Mouse (Mus musculus) lung, embryonic 14.5 days (tissue): ENCODE data around the gene Bckdha. TPM values are rescaled to one million over a fixed set of nuclear protein-coding genes. Genes with fewer than 3 reads are reported as not detected.

ENCODE experiments used
- ATAC-seq: fragments of 200-750 bp; cut with Nextera tagmentation; 2 replicates; pipeline ENCODE4 v1.8.0; 2017; ENCODE audit warnings: mild to moderate bottlenecking, moderate TSS enrichment, moderate library complexity; ENCODE audit not compliant: insufficient read depth
- DNase-seq: peaks from one replicate; pipeline ENCODE4 v3.0.0-alpha.2; 2015
- H3K27ac ChIP-seq: fragments of 300-500 bp; sonication (generic); 2 replicates; pipeline ENCODE4 v1.5.1; 2014; ENCODE audit warnings: low read depth, mild to moderate bottlenecking, moderate library complexity
- H3K27me3 ChIP-seq: fragments of 300-500 bp; sonication (generic); 2 replicates; pipeline ENCODE4 v1.6.1; 2014; ENCODE audit warnings: low read length, control low read depth; ENCODE audit not compliant: insufficient read depth
- H3K36me3 ChIP-seq: fragments of 300-500 bp; sonication (generic); 2 replicates; pipeline ENCODE4 v1.6.1; 2014; ENCODE audit warnings: control low read depth; ENCODE audit not compliant: insufficient read depth
- H3K4me1 ChIP-seq: fragments of 300-500 bp; sonication (generic); 2 replicates; pipeline ENCODE4 v1.6.1; 2014; ENCODE audit warnings: antibody characterized with exemption, control low read depth; ENCODE audit not compliant: insufficient read depth
- H3K4me2 ChIP-seq: fragments of 300-500 bp; sonication (generic); 2 replicates; pipeline ENCODE4 v1.6.1; 2014; ENCODE audit warnings: mild to moderate bottlenecking
- H3K4me3 ChIP-seq: fragments of 300-500 bp; sonication (generic); 2 replicates; pipeline ENCODE4 v1.5.1; 2014; ENCODE audit warnings: low read depth, low read length
- H3K9ac ChIP-seq: fragments of 300-500 bp; sonication (generic); 2 replicates; pipeline ENCODE4 v1.6.1; 2014
- H3K9me3 ChIP-seq: fragments of 300-500 bp; sonication (generic); 2 replicates; pipeline ENCODE4 v1.6.1; 2016; ENCODE audit warnings: low read depth, low read length, control low read depth
- CTCF ChIP-seq: IDR thresholded peaks from 2 replicates; pipeline ENCODE4 v1.5.1; 2016; ENCODE audit warnings: antibody characterized with exemption, low read depth
- WGBS: fragments of 180-500 bp; shearing (Covaris S2); extraction: QIAGEN DNeasy Blood & Tissue Kit; methylation state at CpG from one replicate; pipeline ENCODE4 v1.1.7; 2014; 5-methylcytosine and 5-hydroxymethylcytosine counted together
- polyA plus RNA-seq: library from polyadenylated mRNA; unstranded; fragments of >200 nt; fragmentation: Nextera tagmentation; extraction: Ambion mirVana; gene quantifications from 2 replicates; pipeline ENCODE4 v1.2.1, GENCODE M21; 2014

Bckdha gene
- polyA plus RNA-seq, 1 experiment from 2014 or later = 42.1 TPM

GRCm38 (mm10) chr7:25688810-25689586, 30.2 kb upstream of the Bckdha start:
- Histone ChIP-seq H3K9ac (peak overlapping the region; percentile 74), H3K4me2 (peak overlapping the region; percentile 95)
- ATAC-seq = peak; percentile 47

GRCm38 (mm10) chr7:25687811-25688401, 29.1 kb upstream of the Bckdha start:
- H3K9me3 ChIP-seq = no peaks in the 10 kb centered on the region
- H3K36me3 ChIP-seq = 0 out of 2 replicates have a peak, but pooled peaks cover 4% of the 10 kb centered on the region
- H3K4me3 ChIP-seq = peak overlapping the region; percentile 63
- H3K4me1 ChIP-seq = peaks cover 8% of the 10 kb centered on the region; the same call in 1 of the 2 replicates
- 1% methylated on average over 47 of the region's 47 CpGs for WGBS
- peaks cover 16% of the 10 kb centered on the region for H3K27me3 ChIP-seq
- H3K27ac ChIP-seq = peak overlapping the region; percentile 36; the same call in 1 of the 2 replicates
- 0 out of 2 replicates have a peak, but pooled peaks have one; percentile 0 for ATAC-seq
- H3K9ac ChIP-seq = peak overlapping the region; percentile 74
- peak; percentile 30; the same call in 1 of the 2 replicates for TF ChIP-seq CTCF
- H3K4me2 ChIP-seq = peak overlapping the region; percentile 95
- DNase-seq = peak; percentile 41

More at GRCm38 (mm10) chr7:25688810-25689586, 30.2 kb upstream of the Bckdha start:
- H3K4me1 ChIP-seq = peaks cover 8% of the 10 kb centered on the region; the same call in 1 of the 2 replicates
- H3K27ac ChIP-seq = peak overlapping the region; percentile 63
- no peaks in the 10 kb centered on the region for H3K9me3 ChIP-seq
- peak; percentile 82 for DNase-seq
- peaks cover 16% of the 10 kb centered on the region for H3K27me3 ChIP-seq
- WGBS = under 1% methylated on average over 52 of the region's 52 CpGs
- 0 out of 2 replicates have a peak, but pooled peaks cover 8% of the 10 kb centered on the region for H3K36me3 ChIP-seq
- TF ChIP-seq CTCF = peak; percentile 25; the same call in 1 of the 2 replicates
- H3K4me3 ChIP-seq = peak overlapping the region; percentile 63

DNA sequence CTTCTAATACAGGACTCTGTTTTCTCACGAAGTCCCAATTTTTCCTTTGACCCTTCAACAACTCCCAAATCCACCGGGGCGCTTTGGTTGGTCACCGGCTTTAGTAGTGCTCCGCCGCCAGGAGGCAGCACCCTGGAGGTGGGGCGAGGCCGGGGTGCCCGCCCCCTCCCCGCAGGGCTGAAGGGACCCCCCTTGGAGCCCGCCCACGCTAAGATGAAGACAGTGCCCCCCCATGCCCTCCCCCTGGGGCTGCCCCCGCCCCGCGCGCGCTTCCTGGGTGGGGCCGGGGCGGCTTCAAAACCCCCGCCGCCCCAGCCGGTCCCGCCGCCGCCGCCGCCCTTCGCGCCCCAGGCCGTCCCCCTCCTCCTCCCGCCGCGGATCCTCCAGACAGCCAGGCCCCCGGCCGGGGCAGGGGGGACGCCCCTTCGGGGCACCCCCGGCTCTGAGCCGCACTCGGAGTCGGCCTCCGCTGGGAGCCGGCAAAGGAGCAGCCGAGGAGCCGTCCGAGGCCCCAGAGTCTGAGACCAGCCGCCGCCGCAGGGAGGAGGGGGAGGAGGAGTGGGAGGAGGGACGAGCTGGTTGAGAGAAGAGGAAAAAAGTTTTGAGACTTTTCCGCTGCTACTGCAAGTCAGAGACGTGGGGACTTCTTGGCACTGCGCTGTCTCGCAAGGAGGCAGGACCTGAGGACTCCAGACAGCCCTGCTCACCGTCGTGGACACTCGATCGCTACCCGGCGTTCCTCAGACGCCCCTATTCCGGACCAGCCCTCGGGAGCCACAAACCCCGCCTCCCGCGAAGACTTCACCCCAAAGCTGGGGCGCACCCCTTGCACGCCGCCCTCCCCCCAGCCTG, 28.1 kb upstream of the Bckdha start, which contains the start of gene Tgfb1:
Gene Tgfb1 (plus strand): TSS at position 323 of the 852 bp plus-strand sequence.
- peak within 1 kb of the TSS; percentile 63 for H3K4me3 ChIP-seq
- H3K9ac ChIP-seq = peak within 1 kb of the TSS; percentile 74
- peaks cover 16% of the 10 kb centered on the region for H3K27me3 ChIP-seq
- ATAC-seq = peak; percentile 55
- H3K27ac ChIP-seq = peak within 1 kb of the TSS; percentile 79
- peak; percentile 71 for TF ChIP-seq CTCF
- peaks cover 8% of the 10 kb centered on the region; the same call in 1 of the 2 replicates for H3K4me1 ChIP-seq
- no peaks in the 10 kb centered on the region for H3K9me3 ChIP-seq
- peak; percentile 82 for DNase-seq
- peak within 1 kb of the TSS; percentile 95 for H3K4me2 ChIP-seq
- WGBS = under 1% methylated on average over 54 of the region's 69 CpGs
- 0 out of 2 replicates have a peak, but pooled peaks cover 4% of the 10 kb centered on the region for H3K36me3 ChIP-seq

GRCm38 (mm10) chr7:25685926-25686470, 27.2 kb upstream of the Bckdha start:
- Histone ChIP-seq H3K4me3 (peak overlapping the region; percentile 63), H3K4me1 (peaks cover 14% of the 10 kb centered on the region), H3K27me3 (peaks cover 16% of the 10 kb centered on the region), H3K9me3 (no peaks in the 10 kb centered on the region), H3K27ac (no peak overlapping the region), H3K9ac (no peak overlapping the region), H3K36me3 (0 out of 2 replicates have a peak, but pooled peaks cover 4% of the 10 kb centered on the region), H3K4me2 (peak overlapping the region; percentile 95)
- DNase-seq = no peak
- no peak; the same call in 1 of the 2 replicates for ATAC-seq
- no peak for TF ChIP-seq CTCF
- WGBS = 70% methylated on average over 21 of the region's 21 CpGs

DNA sequence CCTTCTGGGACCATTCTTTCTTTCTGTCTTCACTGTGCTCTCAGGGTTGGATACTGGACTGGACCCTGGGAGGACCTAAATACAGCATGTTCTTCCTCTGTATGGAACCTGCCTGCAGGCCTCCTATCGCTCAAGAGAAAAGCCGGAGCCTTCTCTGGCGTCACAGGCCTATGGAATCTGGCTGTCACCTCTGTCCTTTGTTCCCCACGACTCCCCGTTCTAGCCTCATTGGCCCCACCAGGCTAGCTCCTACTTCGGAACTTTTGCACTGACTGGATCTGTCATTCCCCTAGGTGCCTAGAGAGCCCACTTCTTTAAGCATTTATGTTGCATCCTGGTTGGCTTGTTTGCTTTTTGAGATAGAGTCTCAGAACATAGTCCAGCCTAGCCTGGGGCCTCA, 25.9 kb upstream of the Bckdha start:
- H3K4me1 ChIP-seq = peaks cover 14% of the 10 kb centered on the region
- ATAC-seq = no peak
- 77% methylated on average over 6 of the region's 6 CpGs for WGBS

More for the DNA sequence above, 25.9 kb upstream of the Bckdha start:
- Histone ChIP-seq H3K27ac (no peak overlapping the region), H3K27me3 (peaks cover 16% of the 10 kb centered on the region), H3K36me3 (0 out of 2 replicates have a peak, but pooled peaks cover 4% of the 10 kb centered on the region), H3K4me3 (no peak overlapping the region), H3K4me2 (no peak overlapping the region), H3K9me3 (no peaks in the 10 kb centered on the region), H3K9ac (no peak overlapping the region)
- DNase-seq = no peak
- no peak for TF ChIP-seq CTCF
